Mouse (Mus musculus) C2C12 (cell line): Measurements from ENCODE around the gene Snrnp70.

ENCODE experiments used
- CEBPB ChIP-seq: IDR thresholded peaks from one replicate; pipeline ENCODE4 v1.6.1; 2011; ENCODE audit warnings: low read depth, mild to moderate bottlenecking, control low read depth, moderate library complexity
- CTCF ChIP-seq: IDR thresholded peaks from one replicate; pipeline ENCODE4 v1.5.1; 2011; ENCODE audit not compliant: control insufficient read depth, insufficient read depth, insufficient read length
- MAX ChIP-seq: IDR thresholded peaks from one replicate; pipeline ENCODE4 v1.6.1; 2011; ENCODE audit warnings: mild to moderate bottlenecking, control low read depth

DNA sequence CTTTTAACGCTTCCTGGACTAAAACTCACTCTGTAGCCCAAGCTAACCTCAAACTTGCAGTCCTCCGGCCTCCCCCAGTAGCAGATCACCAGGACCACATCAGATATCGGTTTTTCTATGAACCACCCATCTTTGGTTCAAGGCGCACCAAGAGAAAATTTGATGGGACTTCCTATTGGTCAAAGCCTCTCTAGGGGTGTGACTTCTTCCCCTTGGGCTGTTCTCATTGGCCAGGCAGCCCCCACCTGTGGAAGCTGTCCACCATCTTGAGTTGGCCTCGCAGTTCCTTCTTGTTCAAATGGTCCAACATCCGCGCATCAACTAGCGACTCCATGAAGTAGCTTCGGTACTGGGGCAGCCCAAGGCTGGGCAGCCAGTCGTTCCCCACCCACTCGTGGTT is 53.5 kb downstream of the Snrnp70 start:
- no peak for TF ChIP-seq MAX
- TF ChIP-seq CTCF, result no peak
- no peak for TF ChIP-seq CEBPB
